Mouse (Mus musculus): ENCODE results near the gene Ppp1r3f. TPM values are rescaled to one million over a fixed set of nuclear protein-coding genes. Genes with fewer than 3 reads are reported as not detected.
A peak's percentile ranks its signal among the peaks of the same experiment; 100 is the strongest.

Gene Ppp1r3f
- polyA plus RNA-seq, 1 experiment from 2014 or later = 1.9 TPM

DNA sequence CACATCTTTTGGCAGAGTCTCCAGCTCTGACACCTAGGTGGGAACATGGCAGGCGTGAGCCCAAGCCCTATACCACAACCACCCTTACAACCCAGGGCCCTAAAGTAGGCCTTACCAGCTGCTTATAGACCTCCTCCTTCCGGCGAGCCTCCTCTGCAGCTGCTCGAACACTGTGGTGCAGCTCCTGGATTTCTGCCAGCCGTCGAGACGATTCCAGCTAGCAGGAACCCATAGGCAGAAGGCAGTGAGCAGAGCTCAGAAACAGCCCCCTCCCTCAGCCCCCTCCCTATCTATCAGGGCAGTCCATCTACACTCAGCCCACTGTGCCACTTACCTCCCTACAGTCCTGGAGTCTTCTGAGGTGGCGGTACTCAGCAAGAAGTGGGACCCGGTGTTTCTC is 21.3 kb upstream of the Ppp1r3f start:
- no peak overlapping the region for H3K4me3 ChIP-seq (ENCODE audit: low read depth, low read length)
- H3K36me3 ChIP-seq (ENCODE audit: control insufficient read depth, insufficient read depth, low read length) = peaks cover 3% of the 10 kb centered on the region; the same call in 1 of the 2 replicates
- H3K9me3 ChIP-seq (ENCODE audit: control insufficient read depth, low read depth, low read length) = no peaks in the 10 kb centered on the region
- WGBS = 85% methylated on average over 9 of the region's 9 CpGs
- no peak overlapping the region for H3K4me2 ChIP-seq (replicated peaks; ENCODE audit: low read depth, low read length)
- no peak overlapping the region for H3K27ac ChIP-seq (ENCODE audit: low read length)
- H3K27me3 ChIP-seq (ENCODE audit: control insufficient read depth, insufficient read depth, low read length) = no peaks in the 10 kb centered on the region
- no peak for ATAC-seq (ENCODE audit: insufficient number of reproducible peaks, insufficient read depth, low FRiP score, low read depth)
- no peaks in the 10 kb centered on the region for H3K4me1 ChIP-seq (ENCODE audit: control insufficient read depth, insufficient read depth, low read length)
- H3K9ac ChIP-seq (replicated peaks; ENCODE audit: low read depth, low read length) = no peak overlapping the region

DNA sequence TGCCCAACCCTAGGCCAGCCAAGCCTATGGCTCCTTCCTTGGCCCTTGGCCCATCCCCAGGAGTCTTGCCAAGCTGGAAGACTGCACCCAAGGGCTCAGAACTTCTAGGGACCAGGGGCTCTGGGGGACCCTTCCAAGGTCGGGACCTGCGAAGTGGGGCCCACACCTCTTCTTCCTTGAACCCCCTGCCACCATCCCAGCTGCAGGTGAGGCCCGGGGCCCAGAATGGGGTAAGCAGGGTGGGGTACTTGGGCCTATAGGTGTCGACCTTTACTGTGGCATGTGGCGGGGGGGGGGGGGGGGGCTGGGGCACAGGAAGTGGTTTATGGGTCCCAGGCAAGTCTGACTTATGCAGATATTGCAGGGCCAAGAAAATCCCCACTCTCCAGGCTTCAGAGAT is 12.3 kb upstream of the Ppp1r3f start:
- Histone ChIP-seq H3K36me3 (ENCODE audit: control insufficient read depth, insufficient read depth, low read length) (no peaks in the 10 kb centered on the region), H3K4me1 (ENCODE audit: control insufficient read depth, insufficient read depth, low read length) (no peaks in the 10 kb centered on the region), H3K27ac (ENCODE audit: low read length) (no peak overlapping the region), H3K4me2 (replicated peaks; ENCODE audit: low read depth, low read length) (no peak overlapping the region), H3K4me3 (ENCODE audit: low read depth, low read length) (no peak overlapping the region), H3K9me3 (ENCODE audit: control insufficient read depth, low read depth, low read length) (no peaks in the 10 kb centered on the region), H3K9ac (replicated peaks; ENCODE audit: low read depth, low read length) (no peak overlapping the region), H3K27me3 (ENCODE audit: control insufficient read depth, insufficient read depth, low read length) (no peaks in the 10 kb centered on the region)
- ATAC-seq (ENCODE audit: insufficient number of reproducible peaks, insufficient read depth, low FRiP score, low read depth) = no peak
- 87% methylated on average over 4 of the region's 5 CpGs for WGBS

DNA sequence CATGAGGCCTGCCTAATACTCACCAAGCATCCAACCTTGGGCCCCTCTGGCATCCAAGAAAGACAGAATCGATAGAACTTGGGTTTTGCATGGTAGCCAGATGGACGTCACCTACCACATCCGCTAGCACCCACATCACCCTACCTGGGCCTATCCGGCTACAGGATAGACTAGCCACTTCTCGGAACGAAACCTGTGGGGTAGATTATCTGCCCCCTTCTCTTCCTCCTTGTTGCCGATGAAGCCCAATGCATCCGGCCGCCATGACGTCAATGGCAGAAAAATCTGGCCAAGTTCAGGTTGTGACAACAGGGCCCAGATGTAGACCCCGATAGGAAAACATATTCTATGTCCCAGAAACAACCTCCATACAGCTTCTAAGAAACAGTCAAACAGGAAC is 9.8 kb upstream of the Ppp1r3f start:
- Histone ChIP-seq H3K27me3 (ENCODE audit: control insufficient read depth, insufficient read depth, low read length) (no peaks in the 10 kb centered on the region), H3K27ac (ENCODE audit: low read length) (no peak overlapping the region), H3K4me1 (ENCODE audit: control insufficient read depth, insufficient read depth, low read length) (no peaks in the 10 kb centered on the region), H3K4me3 (ENCODE audit: low read depth, low read length) (no peak overlapping the region), H3K9ac (replicated peaks; ENCODE audit: low read depth, low read length) (no peak overlapping the region), H3K9me3 (ENCODE audit: control insufficient read depth, low read depth, low read length) (no peaks in the 10 kb centered on the region), H3K4me2 (replicated peaks; ENCODE audit: low read depth, low read length) (no peak overlapping the region), H3K36me3 (ENCODE audit: control insufficient read depth, insufficient read depth, low read length) (no peaks in the 10 kb centered on the region)
- no peak for ATAC-seq (ENCODE audit: insufficient number of reproducible peaks, insufficient read depth, low FRiP score, low read depth)
- WGBS = 95% methylated on average over 11 of the region's 11 CpGs

DNA sequence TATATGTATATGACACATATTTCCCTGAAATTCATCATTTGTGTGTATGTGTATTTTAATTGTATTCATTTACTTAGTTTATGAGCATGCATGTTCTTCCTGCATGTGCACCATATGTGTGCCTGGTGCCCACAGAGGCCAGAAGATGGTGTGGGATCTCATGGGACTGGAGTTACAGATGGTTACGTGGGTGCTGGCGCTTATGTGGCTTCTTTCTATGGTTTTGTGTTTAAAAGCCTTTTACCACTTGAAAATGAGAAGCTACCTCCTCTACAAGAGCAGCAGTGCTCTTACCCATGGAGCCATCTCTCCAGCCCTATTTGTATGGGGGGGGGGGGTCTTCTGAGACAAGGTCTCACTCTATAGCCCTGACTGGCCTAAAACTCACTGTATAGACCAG is 7.1 kb upstream of the Ppp1r3f start:
- no peak overlapping the region for H3K4me2 ChIP-seq (replicated peaks; ENCODE audit: low read depth, low read length)
- no peak overlapping the region for H3K4me3 ChIP-seq (ENCODE audit: low read depth, low read length)
- H3K4me1 ChIP-seq (ENCODE audit: control insufficient read depth, insufficient read depth, low read length) = no peaks in the 10 kb centered on the region
- 87% methylated on average over 2 of the region's 2 CpGs for WGBS
- H3K9ac ChIP-seq (replicated peaks; ENCODE audit: low read depth, low read length) = no peak overlapping the region
- H3K27ac ChIP-seq (ENCODE audit: low read length) = no peak overlapping the region
- H3K36me3 ChIP-seq (ENCODE audit: control insufficient read depth, insufficient read depth, low read length) = no peaks in the 10 kb centered on the region
- no peak for ATAC-seq (ENCODE audit: insufficient number of reproducible peaks, insufficient read depth, low FRiP score, low read depth)
- H3K27me3 ChIP-seq (ENCODE audit: control insufficient read depth, insufficient read depth, low read length) = no peaks in the 10 kb centered on the region
- no peaks in the 10 kb centered on the region for H3K9me3 ChIP-seq (ENCODE audit: control insufficient read depth, low read depth, low read length)

DNA sequence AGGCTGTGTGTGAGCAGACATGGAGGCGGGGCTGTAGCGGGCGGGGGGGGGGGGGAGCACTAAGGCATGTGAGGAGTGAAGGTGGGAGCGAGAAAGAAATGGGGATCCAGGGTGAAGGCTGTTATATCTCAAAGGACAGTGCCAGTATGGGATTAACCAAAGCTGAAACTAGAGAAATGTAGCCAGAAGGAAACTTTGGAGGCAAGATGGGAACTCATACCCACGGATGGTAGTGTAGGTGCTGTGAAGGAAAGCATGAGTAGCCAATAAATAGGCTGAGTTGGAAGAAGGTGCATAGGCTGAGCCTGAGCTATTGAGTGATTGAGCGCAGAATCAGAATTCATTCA is 775 bp upstream of the Ppp1r3f start:
- Histone ChIP-seq H3K36me3 (ENCODE audit: control insufficient read depth, insufficient read depth, low read length) (no peaks in the 10 kb centered on the region), H3K9me3 (ENCODE audit: control insufficient read depth, low read depth, low read length) (no peaks in the 10 kb centered on the region), H3K9ac (replicated peaks; ENCODE audit: low read depth, low read length) (no peak overlapping the region; the same call in 1 of the 2 replicates), H3K27me3 (ENCODE audit: control insufficient read depth, insufficient read depth, low read length) (no peaks in the 10 kb centered on the region), H3K4me1 (ENCODE audit: control insufficient read depth, insufficient read depth, low read length) (peaks cover 9% of the 10 kb centered on the region), H3K4me3 (ENCODE audit: low read depth, low read length) (peak overlapping the region; percentile 45), H3K27ac (ENCODE audit: low read length) (no peak overlapping the region), H3K4me2 (replicated peaks; ENCODE audit: low read depth, low read length) (peak overlapping the region; percentile 40)
- no peak for ATAC-seq (ENCODE audit: insufficient number of reproducible peaks, insufficient read depth, low FRiP score, low read depth)
- 23% methylated on average over 5 of the region's 6 CpGs for WGBS

DNA sequence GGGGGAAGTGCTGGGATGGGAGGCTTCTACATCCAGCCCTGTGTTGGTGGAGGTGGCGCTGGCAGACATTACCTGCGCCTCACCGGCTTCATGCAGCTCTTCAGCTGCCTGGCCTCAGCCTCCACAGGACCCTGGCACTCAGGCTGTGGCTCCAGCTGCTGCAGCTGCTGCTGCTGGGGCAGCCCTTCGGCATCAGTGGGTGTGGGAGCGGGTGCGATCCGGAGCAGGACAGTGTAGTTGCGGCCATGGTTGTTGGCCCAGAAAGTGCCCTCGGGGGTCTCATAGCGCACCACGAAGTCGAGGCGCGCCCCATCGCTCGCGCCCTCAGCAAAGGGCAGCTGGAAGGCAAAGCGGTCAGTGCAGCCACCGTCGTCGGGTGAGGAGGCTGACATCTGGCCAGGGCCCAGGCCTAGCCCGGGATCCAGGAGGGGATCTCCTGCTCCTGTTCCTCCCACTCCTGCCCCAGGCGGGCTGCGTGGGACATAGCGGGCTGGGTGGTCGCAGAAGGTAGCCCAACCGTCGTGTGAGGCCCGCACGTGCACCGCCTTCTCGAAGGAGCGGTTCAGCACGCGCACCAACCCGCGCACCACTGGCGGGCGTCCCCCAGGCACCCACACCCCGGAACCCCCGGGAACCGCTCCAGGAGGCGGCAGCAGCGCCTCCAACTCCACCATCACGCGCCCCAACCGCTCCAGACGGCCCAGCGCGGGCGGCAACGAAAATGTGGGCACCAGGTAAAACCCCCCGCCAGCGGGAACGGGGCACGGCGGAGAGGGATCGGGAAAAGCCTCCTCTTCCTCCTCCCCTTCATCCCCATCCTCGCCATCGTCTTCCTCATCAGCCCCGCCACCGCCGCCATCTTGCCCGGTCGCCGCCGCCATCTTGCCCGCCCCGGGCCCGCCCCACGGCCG is 652 bp downstream of the Ppp1r3f start, which contains the start of gene Foxp3:
Gene Foxp3 (plus strand): TSS at position 469 of the 911 bp plus-strand sequence.
- peak within 1 kb of the TSS; percentile 46 for H3K9ac ChIP-seq (replicated peaks; ENCODE audit: low read depth, low read length)
- no peak for ATAC-seq (ENCODE audit: insufficient number of reproducible peaks, insufficient read depth, low FRiP score, low read depth)
- no peaks in the 10 kb centered on the region for H3K27me3 ChIP-seq (ENCODE audit: control insufficient read depth, insufficient read depth, low read length)
- WGBS = 40% methylated on average over 62 of the region's 72 CpGs
- peak within 1 kb of the TSS; percentile 45 for H3K4me3 ChIP-seq (ENCODE audit: low read depth, low read length)
- peaks cover 9% of the 10 kb centered on the region for H3K4me1 ChIP-seq (ENCODE audit: control insufficient read depth, insufficient read depth, low read length)
- H3K9me3 ChIP-seq (ENCODE audit: control insufficient read depth, low read depth, low read length) = no peaks in the 10 kb centered on the region
- no peaks in the 10 kb centered on the region for H3K36me3 ChIP-seq (ENCODE audit: control insufficient read depth, insufficient read depth, low read length)
- peak within 1 kb of the TSS; percentile 71; the same call in 1 of the 2 replicates for H3K27ac ChIP-seq (ENCODE audit: low read length)
- H3K4me2 ChIP-seq (replicated peaks; ENCODE audit: low read depth, low read length) = peak within 1 kb of the TSS; percentile 51

DNA sequence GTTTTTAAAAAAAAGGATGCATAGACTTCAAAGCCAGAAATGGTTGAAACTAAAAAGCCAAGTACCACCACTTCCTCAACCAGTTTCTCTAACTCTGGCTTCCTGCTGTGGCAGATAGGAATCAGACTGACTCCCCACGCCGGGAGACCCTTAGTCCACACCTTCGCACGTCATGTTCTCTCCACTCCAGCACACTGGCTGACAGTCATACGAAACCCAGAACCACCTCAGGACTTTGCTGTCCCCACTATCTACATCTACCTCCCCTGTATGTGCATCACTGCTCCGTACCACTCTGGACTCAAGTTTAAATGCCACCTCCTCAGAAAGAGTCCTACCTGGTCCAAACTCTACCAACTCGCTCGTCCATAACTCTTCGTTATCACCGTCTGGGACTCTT is 1.6 kb downstream of the Ppp1r3f start:
- 76% methylated on average over 10 of the region's 10 CpGs for WGBS
- Histone ChIP-seq H3K27me3 (ENCODE audit: control insufficient read depth, insufficient read depth, low read length) (no peaks in the 10 kb centered on the region), H3K36me3 (ENCODE audit: control insufficient read depth, insufficient read depth, low read length) (no peaks in the 10 kb centered on the region), H3K27ac (ENCODE audit: low read length) (no peak overlapping the region), H3K9me3 (ENCODE audit: control insufficient read depth, low read depth, low read length) (no peaks in the 10 kb centered on the region), H3K4me1 (ENCODE audit: control insufficient read depth, insufficient read depth, low read length) (peaks cover 9% of the 10 kb centered on the region), H3K4me3 (ENCODE audit: low read depth, low read length) (no peak overlapping the region; the same call in 1 of the 2 replicates), H3K9ac (replicated peaks; ENCODE audit: low read depth, low read length) (no peak overlapping the region), H3K4me2 (replicated peaks; ENCODE audit: low read depth, low read length) (peak overlapping the region; percentile 51; the same call in 1 of the 2 replicates)
- ATAC-seq (ENCODE audit: insufficient number of reproducible peaks, insufficient read depth, low FRiP score, low read depth) = no peak

DNA sequence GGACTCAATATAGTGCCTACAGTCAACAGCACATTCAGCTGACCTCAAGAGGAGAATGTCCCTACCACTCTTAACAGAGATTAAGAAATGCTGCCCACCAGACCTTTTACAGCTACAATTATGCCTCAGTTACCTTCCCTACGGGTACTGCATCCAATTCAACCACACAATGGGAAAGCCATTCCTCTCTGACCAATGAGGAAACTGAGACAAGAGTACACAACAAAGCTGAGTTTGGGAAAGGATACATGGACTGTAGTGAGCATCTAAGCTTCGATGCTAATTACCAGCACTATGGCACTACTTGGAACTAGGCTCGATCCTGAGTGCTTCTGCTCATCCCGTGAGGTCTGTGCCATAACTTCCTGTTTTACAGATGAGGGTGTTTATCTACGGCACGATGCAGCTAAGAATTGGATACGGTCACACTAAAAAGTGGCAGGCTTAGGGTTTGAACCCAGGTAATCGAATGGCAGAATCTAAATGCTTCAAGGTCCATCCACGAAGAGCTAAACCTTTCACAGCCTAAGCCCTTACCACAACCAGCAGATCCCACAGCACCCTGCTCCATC is 2.4 kb downstream of the Ppp1r3f start:
- no peak for ATAC-seq (ENCODE audit: insufficient number of reproducible peaks, insufficient read depth, low FRiP score, low read depth)
- no peak overlapping the region for H3K27ac ChIP-seq (ENCODE audit: low read length)
- 88% methylated on average over 9 of the region's 9 CpGs for WGBS
- no peak overlapping the region for H3K9ac ChIP-seq (replicated peaks; ENCODE audit: low read depth, low read length)
- no peaks in the 10 kb centered on the region for H3K27me3 ChIP-seq (ENCODE audit: control insufficient read depth, insufficient read depth, low read length)
- no peak overlapping the region for H3K4me2 ChIP-seq (replicated peaks; ENCODE audit: low read depth, low read length)
- peaks cover 9% of the 10 kb centered on the region for H3K4me1 ChIP-seq (ENCODE audit: control insufficient read depth, insufficient read depth, low read length)
- no peaks in the 10 kb centered on the region for H3K36me3 ChIP-seq (ENCODE audit: control insufficient read depth, insufficient read depth, low read length)
- no peak overlapping the region for H3K4me3 ChIP-seq (ENCODE audit: low read depth, low read length)
- no peaks in the 10 kb centered on the region for H3K9me3 ChIP-seq (ENCODE audit: control insufficient read depth, low read depth, low read length)
